ENCODE assay signal across 22 mouse cellular contexts in the genomic region with DNA sequence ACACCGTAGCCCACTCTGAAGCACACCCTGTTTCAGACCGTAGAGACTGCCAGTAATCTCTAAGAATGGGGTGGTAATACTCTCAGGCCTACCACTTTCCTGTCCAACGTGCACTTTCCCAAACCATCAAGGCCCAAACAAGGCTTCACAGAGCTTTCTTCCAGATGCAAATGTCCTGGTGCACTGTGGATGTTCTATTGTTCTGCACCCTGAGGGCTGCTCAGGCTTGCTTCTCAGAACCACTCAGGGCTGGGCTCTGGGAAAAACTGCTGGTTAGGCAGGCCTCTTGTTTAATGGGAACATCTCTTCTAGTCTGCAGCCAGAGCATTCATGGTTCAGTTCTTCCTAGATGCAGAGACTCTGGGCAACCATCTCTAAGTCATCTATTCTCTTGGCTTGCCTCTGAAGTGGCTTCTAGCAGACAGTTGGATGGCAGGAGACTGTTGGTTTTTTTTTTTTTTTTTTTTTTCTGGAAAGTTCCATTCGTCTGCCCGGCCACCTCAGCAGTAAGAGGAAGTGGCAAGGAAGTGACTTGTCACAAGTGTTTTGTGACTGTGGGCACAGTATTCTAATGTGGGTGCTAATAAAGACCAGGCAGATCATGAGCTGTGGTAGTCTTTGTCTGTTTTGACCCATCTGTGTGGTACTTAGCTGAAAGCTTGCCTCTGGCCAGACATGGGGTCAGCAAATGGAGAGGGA.
A peak's percentile ranks its signal among the peaks of the same experiment; 100 is the strongest.
DNase-seq lines count a peak whose midpoint lies in the region; ATAC-seq and TF ChIP-seq lines count a peak whose summit lies in the region.
"Had no signal": no experiment of that assay in that cellular context is flagged by ENCODE, and none has a peak within 500 bp of the region (broad histone marks: within the 10 kb centered on the region; RNA-seq: fewer than 3 reads in every experiment).

No protein-coding gene starts in this region.

- no peak for ATAC-seq in hindbrain, embryonic 13.5 days (ENCODE audit: low FRiP score)
- ATAC-seq in hematopoietic stem cell, adult 5-6 weeks (replicated peaks in 1 of 2; ENCODE audit: insufficient read depth in 1 of 2, low FRiP score in 2 of 2, low TSS enrichment in 1 of 2, low read depth in 1 of 2, poor library complexity in 2 of 2, severe bottlenecking in 2 of 2), result peak; percentile 58 to 79; a peak in 3 of 4 replicates
- ATAC-seq: forebrain, embryonic 14.5 days; midbrain, embryonic 16.5 days had no signal

- H3K4me3 ChIP-seq in hindbrain, embryonic 10.5 days, result no peak overlapping the region
- H3K4me3 ChIP-seq in hindbrain, embryonic 13.5 days, result no peak overlapping the region
- no peak overlapping the region for H3K4me3 ChIP-seq in cerebellum, adult 2 months (replicated peaks; ENCODE audit: insufficient read depth, low read depth, low read length)
- H3K4me3 ChIP-seq: heart, embryonic 13.5 days; hindbrain, embryonic 12.5 days; left cerebral cortex, adult 2 months; limb, embryonic 15.5 days had no signal

- no peak for TF ChIP-seq POLR2A in cerebellum, adult 2 months (IDR thresholded peaks at IDR 0.05; ENCODE audit: borderline replicate concordance, insufficient read depth, low read length)

- peaks cover 26% of the 10 kb centered on the region for H3K4me1 ChIP-seq in hindbrain, embryonic 10.5 days (replicated peaks)
- H3K4me1 ChIP-seq in hindbrain, embryonic 13.5 days (replicated peaks), result peaks cover 9% of the 10 kb centered on the region; the same call in 1 of the 2 replicates
- H3K4me1 ChIP-seq in cerebellum, adult 2 months (ENCODE audit: control insufficient read depth, insufficient read depth, low read length), result peaks cover 21% of the 10 kb centered on the region
- H3K4me1 ChIP-seq: hindbrain, embryonic 12.5 days had no signal

- no peaks in the 10 kb centered on the region for H3K9me3 ChIP-seq in hindbrain, embryonic 10.5 days
- H3K9me3 ChIP-seq in hindbrain, embryonic 13.5 days, result no peaks in the 10 kb centered on the region
- H3K9me3 ChIP-seq: heart, embryonic 13.5 days; hindbrain, embryonic 12.5 days; limb, embryonic 15.5 days had no signal

- DNase-seq in hindbrain, embryonic 10.5 days (ENCODE audit: low spot score), result no peak
- DNase-seq in 416B (ENCODE audit: low read depth) (peak; percentile 51), R1 (ENCODE audit: low read depth, low spot score) (peak; percentile 43), adipocyte (ENCODE audit: low spot score) (no peak)
- no peak for DNase-seq in cerebellum, adult 2 months
- DNase-seq in Muller cell, postnatal 12 days (ENCODE audit: inconsistent ontology term), result no peak
- DNase-seq: adrenal gland, postnatal 14 days; B cell, adult 2 months; cerebellum, adult 11-12 months; cerebellum, postnatal 36 days; gastrocnemius, postnatal 25 days; kidney, postnatal 14 days; spleen, adult 18-20 months; thymus, adult 18-20 months had no signal

- 77% methylated on average over 5 of the region's 5 CpGs for WGBS in hindbrain, embryonic 10.5 days
- 69% methylated on average over 5 of the region's 5 CpGs for WGBS in hindbrain, embryonic 13.5 days
- WGBS in cerebellum, adult 2 months, result 71% methylated on average over 5 of the region's 5 CpGs

- H3K27me3 ChIP-seq in hindbrain, embryonic 10.5 days (ENCODE audit: insufficient read depth, poor library complexity, severe bottlenecking), result no peaks in the 10 kb centered on the region
- no peaks in the 10 kb centered on the region for H3K27me3 ChIP-seq in hindbrain, embryonic 13.5 days
- H3K27me3 ChIP-seq in cerebellum, adult 2 months (ENCODE audit: control insufficient read depth, insufficient read depth, low read length), result no peaks in the 10 kb centered on the region
- H3K27me3 ChIP-seq: heart, embryonic 13.5 days; hindbrain, embryonic 12.5 days; limb, embryonic 15.5 days had no signal

- H3K4me2 ChIP-seq in hindbrain, embryonic 13.5 days, result no peak overlapping the region
- H3K4me2 ChIP-seq: heart, embryonic 13.5 days; hindbrain, embryonic 12.5 days; limb, embryonic 15.5 days had no signal

- peak overlapping the region; percentile 31; the same call in 1 of the 2 replicates for H3K27ac ChIP-seq in hindbrain, embryonic 10.5 days
- H3K27ac ChIP-seq in hindbrain, embryonic 13.5 days, result no peak overlapping the region
- H3K27ac ChIP-seq in cerebellum, adult 2 months (ENCODE audit: insufficient read depth, low read length), result no peak overlapping the region
- H3K27ac ChIP-seq: left cerebral cortex, adult 2 months; limb, embryonic 15.5 days had no signal

- no peaks in the 10 kb centered on the region for H3K36me3 ChIP-seq in hindbrain, embryonic 10.5 days
- no peaks in the 10 kb centered on the region for H3K36me3 ChIP-seq in hindbrain, embryonic 13.5 days
- H3K36me3 ChIP-seq: heart, embryonic 13.5 days; hindbrain, embryonic 12.5 days; limb, embryonic 15.5 days had no signal

- no peak overlapping the region for H3K9ac ChIP-seq in hindbrain, embryonic 13.5 days
- H3K9ac ChIP-seq: heart, embryonic 13.5 days; hindbrain, embryonic 12.5 days; limb, embryonic 15.5 days had no signal

- no peak for TF ChIP-seq CTCF in cerebellum, adult 2 months (IDR thresholded peaks at IDR 0.05; ENCODE audit: borderline replicate concordance, insufficient read depth, low read depth, low read length)

Comparison
In these comparisons a context has a peak if more than half of its experiments do, and no peak if none do; other contexts are left out.
1. DNase-seq: peak in 416B (single experiment) and R1 (single experiment); none in hindbrain, embryonic 10.5 days (single experiment), cerebellum, adult 2 months (0 of 2), Muller cell, postnatal 12 days (single experiment) and adipocyte (single experiment).